Mouse (Mus musculus) layer of hippocampus, adult 6 months (tissue): ENCODE results near the gene Hcar1. TPM values are rescaled to one million over a fixed set of nuclear protein-coding genes. Genes with fewer than 3 reads are reported as not detected.

Source experiments
- long read RNA-seq, 2 experiments: library from polyadenylated mRNA; unstranded; transcript quantifications; one replicate each; pipeline ENCODE4 v2.0.0; 2019 to 2020
- polyA plus RNA-seq: library from polyadenylated mRNA; unstranded; fragments of <200 nt; fragmentation: Nextera tagmentation; gene quantifications from 2 replicates; pipeline ENCODE4 v1.2.3, GENCODE M21; 2021

Hcar1 gene
- polyA plus RNA-seq, result 0.19 and 0.45 TPM in 2 replicates
- long read RNA-seq, experiment 1, partial matches to known transcripts, result 0 of 3 reads
- long read RNA-seq, experiment 1, other reads (novel, unspliced or antisense), result 0 of 3 reads
- long read RNA-seq, experiment 2, partial matches to known transcripts, result 0 of 1 reads
- long read RNA-seq, experiment 2, other reads (novel, unspliced or antisense), result 0 of 1 reads

GRCm38 (mm10) chr5:123879928-123880327, at the start of gene Hcar1:
Gene Hcar1, minus strand, starts transcription at chr5:123880020.

GRCm38 (mm10) chr5:123927118-123927517, 47.3 kb upstream of the Hcar1 start, which contains the start of gene Gm43518:
Gene Gm43518, plus strand, starts transcription at chr5:123927418.

GRCm38 (mm10) chr5:123906976-123907630, 27.3 kb upstream of the Hcar1 start, which contains the start of gene Denr:
Gene Denr, plus strand, starts transcription at chr5:123907175.

GRCm38 (mm10) chr5:123865365-123865764, 14.5 kb downstream of the Hcar1 start, which contains the start of gene Hcar2:
Gene Hcar2, minus strand, starts transcription at chr5:123865499.

Other genes starting within 250 kb of the Hcar1 start
- gene Clip1, start 195.4 kb downstream of the Hcar1 start, polyA plus RNA-seq, result 36.4 and 38.3 TPM in 2 replicates
- gene Zcchc8, start 158.9 kb downstream of the Hcar1 start, polyA plus RNA-seq, result 16.1 and 16.5 TPM in 2 replicates
- 46.1 and 57.6 TPM in 2 replicates for gene Rsrc2, start 130.6 kb downstream of the Hcar1 start, polyA plus RNA-seq
- 1.7 TPM in 2 replicates for gene Kntc1, start 130.3 kb downstream of the Hcar1 start, polyA plus RNA-seq
- 0.16 TPM in 1 of 2 replicates, not detected in the other for gene Hcar2, start 14.5 kb downstream of the Hcar1 start, polyA plus RNA-seq
- 116 and 120 TPM in 2 replicates for gene Denr, start 27.2 kb upstream of the Hcar1 start, polyA plus RNA-seq
- gene Gm43518, start 47.4 kb upstream of the Hcar1 start, polyA plus RNA-seq, result not detected in 2 replicates
- 2.7 and 3.8 TPM in 2 replicates for gene Ccdc62, start 50.7 kb upstream of the Hcar1 start, polyA plus RNA-seq
- 7.7 and 7.9 TPM in 2 replicates for gene Hip1r, start 93.6 kb upstream of the Hcar1 start, polyA plus RNA-seq
- 13.2 and 14.9 TPM in 2 replicates for gene Vps37b, start 152.2 kb upstream of the Hcar1 start, polyA plus RNA-seq
- gene Abcb9, start 215.8 kb upstream of the Hcar1 start, polyA plus RNA-seq, result 21.3 and 22.5 TPM in 2 replicates
- 49.9 and 51.2 TPM in 2 replicates for gene Ogfod2, start 232.3 kb upstream of the Hcar1 start, polyA plus RNA-seq
- gene Arl6ip4, start 236.1 kb upstream of the Hcar1 start, polyA plus RNA-seq, result 108 and 119 TPM in 2 replicates